Mouse (Mus musculus) neural tube, embryonic 12.5 days (tissue): ENCODE results near the gene Atxn7l2. TPM values are rescaled to one million over a fixed set of nuclear protein-coding genes. Genes with fewer than 3 reads are reported as not detected.

ENCODE experiments used
- ATAC-seq: fragments of 200-750 bp; cut with Nextera tagmentation; 2 replicates; pipeline ENCODE4 v1.8.0; 2017; ENCODE audit warnings: low read depth, mild to moderate bottlenecking, moderate TSS enrichment, moderate library complexity; ENCODE audit not compliant: low FRiP score
- H3K27ac ChIP-seq: fragments of 300-500 bp; sonication (generic); 2 replicates; pipeline ENCODE4 v1.5.1; 2016
- H3K27me3 ChIP-seq: fragments of 300-500 bp; sonication (generic); replicated peaks from 2 replicates; pipeline ENCODE4 v1.6.1; 2016; ENCODE audit warnings: mild to moderate bottlenecking
- H3K36me3 ChIP-seq: fragments of 300-500 bp; sonication (generic); 2 replicates; pipeline ENCODE4 v1.6.1; 2016; ENCODE audit warnings: mild to moderate bottlenecking
- H3K4me1 ChIP-seq: fragments of 300-500 bp; sonication (generic); 2 replicates; pipeline ENCODE4 v1.6.1; 2016
- H3K4me2 ChIP-seq: fragments of 300-500 bp; sonication (generic); replicated peaks from 2 replicates; pipeline ENCODE4 v1.6.1; 2016; ENCODE audit warnings: mild to moderate bottlenecking
- H3K4me3 ChIP-seq: fragments of 300-500 bp; sonication (generic); 2 replicates; pipeline ENCODE4 v1.5.1; 2016
- H3K9ac ChIP-seq: fragments of 300-500 bp; sonication (generic); 2 replicates; pipeline ENCODE4 v1.6.1; 2016; ENCODE audit warnings: mild to moderate bottlenecking
- H3K9me3 ChIP-seq: fragments of 300-500 bp; sonication (generic); 2 replicates; pipeline ENCODE4 v1.6.1; 2016; ENCODE audit warnings: mild to moderate bottlenecking
- WGBS: fragments of 180-500 bp; shearing (Covaris S2); methylation state at CpG from one replicate; pipeline ENCODE4 v1.1.7; 2016; 5-methylcytosine and 5-hydroxymethylcytosine counted together
- polyA plus RNA-seq: library from polyadenylated mRNA; unstranded; fragments of >200 nt; fragmentation: Nextera tagmentation; extraction: Ambion mirVana; gene quantifications from 2 replicates; pipeline ENCODE4 v1.2.1, GENCODE M21; 2016

Gene Atxn7l2
- polyA plus RNA-seq, 1 experiment from 2014 or later = 30.4 TPM

DNA sequence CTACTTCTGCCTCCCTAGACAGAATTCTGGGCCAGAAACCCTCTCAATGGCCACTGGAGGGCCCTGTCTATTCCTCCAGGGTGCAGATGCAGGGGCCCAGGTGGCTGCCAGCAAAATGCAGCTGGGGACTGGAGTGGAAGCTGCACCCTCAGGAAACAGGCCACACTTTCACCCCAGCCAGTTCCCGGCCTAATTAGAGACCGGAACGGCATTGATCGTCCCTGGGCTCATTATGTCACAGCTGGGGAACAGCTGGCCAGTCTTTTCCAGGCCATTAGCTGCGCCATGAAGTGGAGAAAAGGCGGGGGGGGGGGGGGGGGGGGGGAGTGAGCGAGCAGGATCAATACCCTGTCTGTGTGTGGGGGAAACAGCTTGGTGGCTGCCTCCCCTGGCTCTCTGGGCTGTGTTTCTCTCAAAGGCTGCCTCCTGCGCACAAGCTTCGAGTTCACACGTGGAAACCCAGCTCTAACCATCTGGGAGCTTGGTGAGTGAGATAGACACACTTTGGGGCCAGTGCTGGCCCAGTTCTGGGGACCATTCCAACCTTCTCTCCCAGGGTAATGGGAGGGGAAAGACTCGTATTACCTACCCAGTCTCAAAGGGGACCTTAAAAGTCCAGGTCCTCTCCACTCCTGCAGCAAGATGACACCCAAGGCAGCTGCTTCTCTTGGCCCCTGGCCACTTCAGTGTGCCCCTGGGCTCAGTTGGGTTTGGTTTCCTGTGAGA is 44.1 kb downstream of the Atxn7l2 start:
- WGBS = 2% methylated on average over 9 of the region's 11 CpGs
- H3K4me3 ChIP-seq = no peak overlapping the region
- peaks cover 38% of the 10 kb centered on the region for H3K4me1 ChIP-seq
- H3K27me3 ChIP-seq = no peaks in the 10 kb centered on the region
- no peaks in the 10 kb centered on the region for H3K9me3 ChIP-seq
- peak overlapping the region; percentile 32 for H3K4me2 ChIP-seq
- H3K9ac ChIP-seq = 0 out of 2 replicates have a peak overlapping the region, but pooled peaks have one; percentile 29
- peak overlapping the region; percentile 32; the same call in 1 of the 2 replicates for H3K27ac ChIP-seq
- no peaks in the 10 kb centered on the region for H3K36me3 ChIP-seq
- peak; percentile 74 for ATAC-seq

DNA sequence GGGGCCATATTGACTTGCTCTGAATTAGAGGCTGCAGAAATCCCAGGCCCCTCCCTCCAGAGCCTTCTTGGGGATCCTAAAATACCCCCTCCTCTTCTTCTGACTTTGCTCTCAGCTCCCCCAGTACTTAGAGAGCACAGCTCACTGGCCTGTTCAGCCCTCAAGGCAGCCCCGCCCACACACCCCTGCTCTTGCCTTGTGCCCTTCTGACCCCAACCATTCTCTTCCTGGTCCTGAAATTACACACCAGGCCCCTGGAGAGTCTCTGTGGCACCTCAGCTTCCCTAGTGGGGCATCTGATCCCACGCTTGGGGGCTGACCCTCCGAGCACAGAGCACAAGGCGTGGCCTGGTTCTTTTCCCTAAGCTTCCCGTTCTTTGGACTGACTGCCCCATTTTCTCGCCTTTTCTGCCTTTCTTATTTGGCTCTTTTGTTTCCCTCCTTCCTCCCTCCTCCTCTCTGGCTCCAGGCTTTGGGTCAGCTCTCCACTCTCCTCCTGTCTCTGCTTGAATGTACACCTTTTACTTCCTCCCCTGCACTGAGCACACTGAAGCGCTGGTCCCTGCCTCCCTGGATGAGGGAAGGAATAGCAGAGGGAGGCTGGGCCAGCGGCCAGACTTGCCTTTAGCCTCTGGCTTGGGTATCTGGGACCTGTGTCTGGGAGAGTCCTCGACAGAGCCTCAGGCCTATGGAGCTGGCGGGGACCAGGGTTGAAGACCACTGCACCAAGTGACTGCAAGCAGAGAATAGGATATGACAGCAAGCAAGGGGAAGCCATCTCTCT is 45.0 kb downstream of the Atxn7l2 start:
- Histone ChIP-seq H3K27me3 (no peaks in the 10 kb centered on the region), H3K27ac (peak overlapping the region; percentile 59), H3K4me1 (peaks cover 38% of the 10 kb centered on the region), H3K4me2 (peak overlapping the region; percentile 47; the same call in 1 of the 2 replicates), H3K4me3 (no peak overlapping the region), H3K9ac (0 out of 2 replicates have a peak overlapping the region, but pooled peaks have one; percentile 17), H3K9me3 (no peaks in the 10 kb centered on the region), H3K36me3 (no peaks in the 10 kb centered on the region)
- 24% methylated on average over 10 of the region's 10 CpGs for WGBS
- 0 out of 2 replicates have a peak, but pooled peaks have one; percentile 5 for ATAC-seq

DNA sequence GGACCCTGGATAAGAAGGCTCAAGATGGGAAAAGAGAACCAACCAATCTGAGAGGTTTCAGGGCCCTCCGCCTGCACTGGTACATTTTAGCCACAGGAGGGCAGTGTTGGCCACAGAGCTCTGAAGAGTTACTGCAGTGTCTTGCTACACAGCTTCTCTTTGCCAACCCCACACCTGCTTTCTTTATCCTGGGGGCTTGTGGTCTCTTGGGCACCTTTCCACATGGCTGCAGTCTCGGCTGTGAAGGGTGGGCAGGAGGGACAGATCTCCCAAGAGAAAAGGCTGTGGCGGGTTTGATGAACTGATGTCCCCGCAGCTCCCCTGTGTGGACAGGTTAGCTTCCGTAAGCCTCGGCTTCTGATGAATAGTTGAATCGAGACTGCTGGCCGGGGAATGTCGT is 45.9 kb downstream of the Atxn7l2 start:
- H3K27me3 ChIP-seq = no peaks in the 10 kb centered on the region
- no peak overlapping the region for H3K4me3 ChIP-seq
- 17% methylated on average over 9 of the region's 9 CpGs for WGBS
- H3K4me2 ChIP-seq = peak overlapping the region; percentile 47
- no peaks in the 10 kb centered on the region for H3K9me3 ChIP-seq
- no peak overlapping the region for H3K9ac ChIP-seq
- no peak overlapping the region for H3K27ac ChIP-seq
- peaks cover 38% of the 10 kb centered on the region for H3K4me1 ChIP-seq
- peak; percentile 23 for ATAC-seq
- no peaks in the 10 kb centered on the region for H3K36me3 ChIP-seq

DNA sequence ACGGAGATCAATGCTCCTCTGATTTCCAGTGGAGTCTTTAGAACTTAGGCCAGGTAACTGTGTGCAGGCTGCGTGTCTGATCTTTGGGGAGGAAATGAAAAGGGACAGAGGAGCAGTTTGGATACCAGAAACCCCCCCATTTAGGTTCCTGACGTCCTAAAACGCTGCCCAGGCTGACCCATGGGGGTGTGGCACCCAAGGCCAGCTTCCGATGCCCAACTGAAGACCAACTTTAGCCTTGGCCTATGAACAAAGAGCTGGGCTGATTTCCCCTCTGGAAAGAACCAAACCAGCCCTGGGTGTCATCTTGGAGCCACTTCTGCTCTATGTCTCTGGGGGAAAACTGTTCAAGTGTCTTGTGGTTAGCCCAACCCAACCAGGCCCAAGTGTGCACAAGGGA is 46.6 kb downstream of the Atxn7l2 start:
- Histone ChIP-seq H3K4me2 (0 out of 2 replicates have a peak overlapping the region, but pooled peaks have one; percentile 47), H3K27me3 (no peaks in the 10 kb centered on the region), H3K9ac (no peak overlapping the region), H3K4me3 (no peak overlapping the region), H3K27ac (no peak overlapping the region), H3K36me3 (no peaks in the 10 kb centered on the region), H3K4me1 (peaks cover 34% of the 10 kb centered on the region), H3K9me3 (no peaks in the 10 kb centered on the region)
- WGBS = 69% methylated on average over 5 of the region's 5 CpGs
- ATAC-seq = no peak

DNA sequence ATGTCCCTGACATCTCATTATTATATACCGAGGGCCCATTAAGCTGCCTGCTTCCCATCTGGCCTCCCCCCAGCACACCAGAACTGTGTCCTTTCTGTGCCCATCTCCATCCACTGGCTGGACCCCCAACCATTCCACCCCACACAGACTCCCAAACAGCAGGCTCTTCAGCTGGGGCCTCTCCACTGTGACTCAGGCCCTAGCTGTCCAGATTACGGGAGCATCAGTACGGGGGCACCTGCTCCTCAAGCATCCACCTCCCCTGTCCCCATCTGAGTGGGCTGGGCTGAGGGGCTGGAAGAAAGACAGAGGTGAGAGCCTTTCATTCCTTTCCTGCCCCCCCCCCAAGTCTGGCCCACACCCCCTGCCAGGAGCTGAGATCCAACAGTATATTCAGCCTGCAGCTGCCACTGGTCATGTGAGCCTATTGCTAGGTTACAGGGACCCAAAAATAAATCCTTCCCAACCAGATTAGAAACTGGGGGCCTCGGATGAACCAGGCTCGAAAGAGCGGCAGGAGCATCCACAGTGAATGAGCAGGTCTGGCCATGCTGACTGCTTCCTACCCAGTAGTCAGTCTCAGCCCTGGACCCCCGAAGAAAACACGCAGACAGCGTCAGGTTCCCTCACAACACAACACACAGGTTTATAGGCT is 52.2 kb downstream of the Atxn7l2 start:
- H3K9me3 ChIP-seq = no peaks in the 10 kb centered on the region
- no peak overlapping the region for H3K4me3 ChIP-seq
- H3K4me1 ChIP-seq = peaks cover 14% of the 10 kb centered on the region
- no peak overlapping the region for H3K4me2 ChIP-seq
- WGBS = 58% methylated on average over 9 of the region's 9 CpGs
- peak overlapping the region; percentile 21; the same call in 1 of the 2 replicates for H3K9ac ChIP-seq
- H3K27me3 ChIP-seq = no peaks in the 10 kb centered on the region
- peak; percentile 41 for ATAC-seq
- H3K27ac ChIP-seq = 0 out of 2 replicates have a peak overlapping the region, but pooled peaks have one; percentile 26
- no peaks in the 10 kb centered on the region for H3K36me3 ChIP-seq

DNA sequence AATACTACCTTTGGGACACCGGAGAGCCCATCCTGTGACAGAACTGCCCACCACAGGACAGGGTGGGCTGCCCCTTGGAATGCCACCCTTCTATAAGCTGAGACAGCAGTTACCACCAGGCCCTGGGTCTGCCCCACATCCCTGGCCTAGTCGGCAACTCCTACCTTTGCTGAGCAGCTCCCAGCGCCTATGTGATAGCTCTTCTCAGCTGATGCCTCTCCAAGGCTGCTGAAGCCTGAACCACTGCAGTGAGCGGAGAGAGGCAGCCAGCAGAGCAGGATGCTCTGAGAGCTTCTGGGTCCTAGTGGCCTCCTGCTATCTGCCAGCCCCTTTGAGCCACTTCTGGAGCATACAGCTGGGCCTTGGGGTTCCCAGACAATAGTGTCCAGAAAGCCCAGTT is 56.1 kb downstream of the Atxn7l2 start, which contains the start of gene Gpr61:
Gpr61 (minus strand) TSS at position 227 of the 400 bp plus-strand sequence.
- H3K4me2 ChIP-seq = peak within 1 kb of the TSS; percentile 36
- ATAC-seq = no peak
- H3K9ac ChIP-seq = peak within 1 kb of the TSS; percentile 35; the same call in 1 of the 2 replicates
- H3K27ac ChIP-seq = no peak within 1 kb of the TSS
- 48% methylated on average over 4 of the region's 4 CpGs for WGBS
- H3K9me3 ChIP-seq = no peaks in the 10 kb centered on the region
- 0 out of 2 replicates have a peak within 1 kb of the TSS, but pooled peaks have one; percentile 11 for H3K4me3 ChIP-seq
- no peaks in the 10 kb centered on the region for H3K36me3 ChIP-seq
- no peaks in the 10 kb centered on the region for H3K27me3 ChIP-seq
- H3K4me1 ChIP-seq = peaks cover 14% of the 10 kb centered on the region

DNA sequence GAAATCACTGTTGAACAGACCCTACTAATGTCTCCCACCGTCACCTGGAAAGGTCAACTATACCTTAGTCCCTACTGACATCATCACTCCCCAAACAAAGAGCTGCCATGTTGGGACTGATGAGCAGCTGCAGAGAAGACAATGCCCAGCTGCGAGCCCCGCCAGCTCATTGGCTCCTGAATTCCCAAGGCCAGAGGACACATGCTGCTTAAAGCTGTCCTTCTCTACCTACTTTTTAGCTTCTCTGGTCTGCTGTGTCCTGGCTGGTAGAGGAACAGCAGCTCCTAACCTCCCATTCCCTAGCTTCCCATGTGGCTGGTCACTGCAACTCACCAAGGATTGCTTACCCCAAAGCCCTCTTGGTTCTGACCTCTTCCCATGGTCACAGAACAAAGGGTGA is 58.4 kb downstream of the Atxn7l2 start:
- Histone ChIP-seq H3K4me1 (no peaks in the 10 kb centered on the region; the same call in 1 of the 2 replicates), H3K9ac (no peak overlapping the region), H3K27me3 (no peaks in the 10 kb centered on the region), H3K9me3 (no peaks in the 10 kb centered on the region), H3K27ac (no peak overlapping the region), H3K4me3 (no peak overlapping the region), H3K36me3 (no peaks in the 10 kb centered on the region), H3K4me2 (no peak overlapping the region)
- 90% methylated on average over 3 of the region's 3 CpGs for WGBS
- ATAC-seq = no peak

Other genes starting within 250 kb of the Atxn7l2 start
- gene Gstm3, start 241.7 kb downstream of the Atxn7l2 start, polyA plus RNA-seq = not detected in 2 replicates
- gene Gstm2, start 224.5 kb downstream of the Atxn7l2 start, polyA plus RNA-seq = 14.3 and 14.4 TPM in 2 replicates
- 24.1 and 24.8 TPM in 2 replicates for gene Gstm1, start 193.0 kb downstream of the Atxn7l2 start, polyA plus RNA-seq
- 11.6 and 14.5 TPM in 2 replicates for gene Gstm4, start 166.0 kb downstream of the Atxn7l2 start, polyA plus RNA-seq
- 47.7 and 51.2 TPM in 2 replicates for gene Ampd2, start 124.3 kb downstream of the Atxn7l2 start, polyA plus RNA-seq
- gene Gnat2, start 118.1 kb downstream of the Atxn7l2 start, polyA plus RNA-seq = 0.43 and 0.57 TPM in 2 replicates
- 174 and 189 TPM in 2 replicates for gene Gnai3, start 64.8 kb downstream of the Atxn7l2 start, polyA plus RNA-seq
- 1.8 and 2.0 TPM in 2 replicates for gene Gpr61, start 56.1 kb downstream of the Atxn7l2 start, polyA plus RNA-seq
- gene Amigo1, start 24.6 kb downstream of the Atxn7l2 start, polyA plus RNA-seq = 17.7 and 20.0 TPM in 2 replicates
- 5.0 and 6.0 TPM in 2 replicates for gene Cyb561d1, start 9.7 kb downstream of the Atxn7l2 start, polyA plus RNA-seq
- 0.47 TPM in 2 replicates for gene Sypl2, start 15.7 kb upstream of the Atxn7l2 start, polyA plus RNA-seq
- gene Psma5, start 46.0 kb upstream of the Atxn7l2 start, polyA plus RNA-seq = 217 and 226 TPM in 2 replicates
- gene Sort1, start 73.1 kb upstream of the Atxn7l2 start, polyA plus RNA-seq = 29.0 and 32.7 TPM in 2 replicates
- 0.25 and 0.26 TPM in 2 replicates for gene Mybphl, start 154.0 kb upstream of the Atxn7l2 start, polyA plus RNA-seq
- 35.7 and 37.1 TPM in 2 replicates for gene Psrc1, start 172.9 kb upstream of the Atxn7l2 start, polyA plus RNA-seq
- 71.4 and 71.5 TPM in 2 replicates for gene Celsr2, start 204.6 kb upstream of the Atxn7l2 start, polyA plus RNA-seq
- 212 and 213 TPM in 2 replicates for gene Sars, start 234.3 kb upstream of the Atxn7l2 start, polyA plus RNA-seq